Mouse (Mus musculus) testis, adult 2 months (tissue): ENCODE data around the gene Luc7l2. TPM values are rescaled to one million over a fixed set of nuclear protein-coding genes. Genes with fewer than 3 reads are reported as not detected.

Experiments used
- H3K27ac ChIP-seq: fragments of 200-500 bp; 2 replicates; pipeline ENCODE4 v1.5.1; 2012; ENCODE audit warnings: low read depth, low read length; ENCODE audit not compliant: control insufficient read depth, insufficient read depth
- H3K27me3 ChIP-seq: fragments of 200-500 bp; 2 replicates; pipeline ENCODE4 v1.6.1; 2012; ENCODE audit warnings: mild to moderate bottlenecking, low read length, moderate library complexity; ENCODE audit not compliant: control insufficient read depth, insufficient read depth
- H3K36me3 ChIP-seq: fragments of 200-500 bp; 2 replicates; pipeline ENCODE4 v1.6.1; 2012; ENCODE audit warnings: mild to moderate bottlenecking, low read length; ENCODE audit not compliant: control insufficient read depth, insufficient read depth
- H3K4me1 ChIP-seq: fragments of 200-500 bp; 2 replicates; pipeline ENCODE4 v1.6.1; 2012; ENCODE audit warnings: low read length; ENCODE audit not compliant: control insufficient read depth, insufficient read depth
- H3K4me3 ChIP-seq: fragments of 200-500 bp; 2 replicates; pipeline ENCODE4 v1.5.1; 2012; ENCODE audit warnings: low read depth, mild to moderate bottlenecking, low read length, moderate library complexity, mixed read lengths; ENCODE audit not compliant: control insufficient read depth
- CTCF ChIP-seq: fragments of 200-500 bp; IDR thresholded peaks from 2 replicates; pipeline ENCODE4 v1.5.1; 2012; ENCODE audit warnings: low read depth, mild to moderate bottlenecking, inconsistent platforms, low read length, moderate library complexity; ENCODE audit not compliant: control insufficient read depth, insufficient read depth, insufficient replicate concordance
- POLR2A ChIP-seq: fragments of 200-500 bp; IDR thresholded peaks from 2 replicates; pipeline ENCODE4 v1.6.1; 2012; ENCODE audit warnings: low read depth, mild to moderate bottlenecking, inconsistent platforms, low read length, moderate library complexity; ENCODE audit not compliant: control insufficient read depth
- polyA plus RNA-seq: library from polyadenylated mRNA; depleted of rRNA; stranded (reverse); fragments of >200 nt; gene quantifications from 2 replicates; pipeline ENCODE4 v1.2.3, GENCODE M21; 2012

The Luc7l2 gene
- polyA plus RNA-seq, 1 experiment = 30.9 TPM

DNA sequence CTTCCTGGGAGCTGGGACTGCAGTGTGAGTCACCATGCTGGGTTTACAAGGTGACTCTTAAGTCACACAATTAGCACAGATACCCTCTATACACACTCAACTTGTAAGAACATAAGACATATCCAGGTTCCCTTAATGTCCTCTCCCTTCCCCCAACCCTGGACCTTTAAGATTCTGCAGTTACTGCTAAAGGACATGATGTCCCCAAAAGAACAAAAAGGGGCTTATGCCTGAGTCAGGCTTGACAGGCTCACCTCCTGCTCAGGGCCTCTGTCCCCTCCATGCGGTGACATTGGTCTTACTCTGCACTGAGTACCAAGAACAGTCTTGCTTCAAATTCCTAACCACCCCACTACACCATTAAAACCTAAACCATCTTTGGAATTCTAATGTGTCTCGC is 81.7 kb downstream of the Luc7l2 start:
- Histone ChIP-seq H3K36me3 (no peaks in the 10 kb centered on the region), H3K4me3 (no peak overlapping the region), H3K27ac (no peak overlapping the region), H3K27me3 (no peaks in the 10 kb centered on the region), H3K4me1 (peaks cover 16% of the 10 kb centered on the region)
- no peak for TF ChIP-seq CTCF
- no peak for TF ChIP-seq POLR2A

DNA sequence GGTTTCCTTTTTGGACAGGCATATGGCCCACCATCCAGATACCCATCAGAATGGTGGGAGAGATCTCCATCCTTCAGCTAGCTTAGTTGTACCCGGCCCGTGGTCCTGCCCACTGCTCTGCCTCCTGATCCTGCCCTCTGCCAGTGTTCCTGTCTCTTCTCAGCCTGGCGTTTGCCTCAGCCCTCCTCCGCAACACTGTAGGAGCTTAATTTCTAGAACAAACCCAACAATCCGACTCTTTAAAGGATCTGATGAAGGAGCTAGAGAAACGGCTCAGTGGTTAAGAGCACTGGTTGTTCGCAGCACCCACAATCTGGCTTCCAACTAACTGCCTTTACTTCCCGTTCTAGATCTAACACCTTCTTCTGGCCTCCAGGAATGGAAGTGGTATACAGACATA is 83.3 kb downstream of the Luc7l2 start:
- H3K36me3 ChIP-seq = no peaks in the 10 kb centered on the region
- no peak overlapping the region for H3K27ac ChIP-seq
- peaks cover 16% of the 10 kb centered on the region for H3K4me1 ChIP-seq
- no peak overlapping the region for H3K4me3 ChIP-seq
- H3K27me3 ChIP-seq = no peaks in the 10 kb centered on the region
- TF ChIP-seq CTCF = no peak
- no peak for TF ChIP-seq POLR2A

- no peaks in the 10 kb centered on the region for H3K27me3 ChIP-seq
- peak overlapping the region; percentile 65 for H3K4me3 ChIP-seq
- H3K36me3 ChIP-seq = no peaks in the 10 kb centered on the region
- H3K4me1 ChIP-seq = peaks cover 16% of the 10 kb centered on the region
- no peak for TF ChIP-seq POLR2A
- TF ChIP-seq CTCF = no peak
- H3K27ac ChIP-seq = no peak overlapping the region
These were observed 85.1 kb downstream of the Luc7l2 start for GRCm38 (mm10) chr6:38635941-38636851.

DNA sequence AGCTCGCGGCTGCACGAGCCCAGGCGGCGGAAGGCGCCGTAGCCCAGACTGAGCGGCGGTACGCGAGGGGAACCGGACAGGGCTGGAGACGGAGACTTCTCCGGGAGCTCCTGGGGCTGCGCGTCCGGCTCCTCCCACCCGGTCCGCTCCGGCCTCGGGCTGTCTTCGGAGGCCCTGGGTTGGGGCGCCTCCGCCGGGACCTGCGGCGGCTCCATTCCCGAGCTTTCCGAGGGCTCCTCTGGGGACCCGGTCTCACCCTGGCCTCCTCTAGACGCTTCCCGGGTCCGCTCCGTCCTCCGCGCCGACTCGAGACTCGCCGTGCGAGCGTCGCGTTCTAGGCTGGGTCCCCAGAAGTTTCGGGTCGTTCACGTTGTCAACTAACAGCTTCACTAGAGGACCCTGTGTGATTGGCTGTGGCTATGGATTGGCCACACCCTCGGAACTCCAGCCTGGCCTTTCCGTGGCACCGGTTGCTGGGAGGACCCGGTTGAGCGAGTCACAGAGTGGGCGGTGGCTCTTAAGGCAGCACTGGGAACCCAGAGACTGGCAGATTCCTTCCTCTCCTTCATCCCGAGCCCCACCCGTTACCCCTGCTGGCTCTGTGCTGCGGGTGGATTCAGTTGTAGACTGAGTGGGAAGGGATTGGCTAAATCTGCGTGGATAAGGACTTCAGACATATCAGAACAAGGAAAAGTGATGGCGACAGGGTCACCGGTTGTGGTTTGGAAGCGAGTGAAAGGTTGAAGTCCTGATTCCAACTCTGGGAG is 85.9 kb downstream of the Luc7l2 start, which contains the start of gene Klrg2:
TSS of gene Klrg2 (minus strand) at position 391 of the 767 bp plus-strand sequence.
- Histone ChIP-seq H3K36me3 (no peaks in the 10 kb centered on the region), H3K27ac (no peak within 1 kb of the TSS), H3K27me3 (no peaks in the 10 kb centered on the region), H3K4me1 (peaks cover 16% of the 10 kb centered on the region), H3K4me3 (peak within 1 kb of the TSS; percentile 65)
- TF ChIP-seq POLR2A = no peak
- TF ChIP-seq CTCF = no peak

GRCm38 (mm10) chr6:38640401-38640800 is 89.3 kb downstream of the Luc7l2 start:
- peaks cover 16% of the 10 kb centered on the region for H3K4me1 ChIP-seq
- no peaks in the 10 kb centered on the region for H3K36me3 ChIP-seq
- no peak overlapping the region for H3K27ac ChIP-seq
- no peak overlapping the region for H3K4me3 ChIP-seq
- no peaks in the 10 kb centered on the region for H3K27me3 ChIP-seq
- TF ChIP-seq CTCF (no peak), POLR2A (no peak)

- H3K27me3 ChIP-seq = no peaks in the 10 kb centered on the region
These were observed 90.1 kb downstream of the Luc7l2 start for GRCm38 (mm10) chr6:38641228-38641627.

DNA sequence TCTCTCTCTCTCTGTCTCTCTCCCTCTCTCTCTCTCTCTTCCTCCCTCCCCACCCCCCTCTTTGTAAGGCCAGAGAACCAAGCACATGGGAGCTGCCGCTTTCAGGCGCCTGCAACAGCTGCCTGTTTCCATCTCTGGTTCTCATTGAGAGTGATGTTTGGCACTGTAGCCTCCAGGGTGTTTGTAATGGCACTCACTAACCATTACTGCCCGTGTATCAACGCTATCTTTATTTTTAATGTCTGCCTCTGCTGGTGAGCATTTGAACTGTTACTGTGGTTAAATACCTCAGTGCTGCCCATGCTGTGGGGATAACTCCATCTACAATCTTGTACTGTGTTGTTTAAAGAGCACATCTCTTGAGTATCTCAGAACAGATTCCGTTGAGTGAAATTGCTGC is 90.5 kb downstream of the Luc7l2 start:
- Histone ChIP-seq H3K4me3 (no peak overlapping the region), H3K4me1 (peaks cover 9% of the 10 kb centered on the region), H3K27ac (no peak overlapping the region), H3K27me3 (no peaks in the 10 kb centered on the region), H3K36me3 (no peaks in the 10 kb centered on the region)
- TF ChIP-seq POLR2A (no peak), CTCF (no peak)

More at GRCm38 (mm10) chr6:38641228-38641627, 90.1 kb downstream of the Luc7l2 start:
- Histone ChIP-seq H3K27ac (no peak overlapping the region), H3K4me3 (no peak overlapping the region), H3K4me1 (peaks cover 11% of the 10 kb centered on the region), H3K36me3 (no peaks in the 10 kb centered on the region)
- TF ChIP-seq POLR2A (no peak), CTCF (no peak)
